In the genomic region with DNA sequence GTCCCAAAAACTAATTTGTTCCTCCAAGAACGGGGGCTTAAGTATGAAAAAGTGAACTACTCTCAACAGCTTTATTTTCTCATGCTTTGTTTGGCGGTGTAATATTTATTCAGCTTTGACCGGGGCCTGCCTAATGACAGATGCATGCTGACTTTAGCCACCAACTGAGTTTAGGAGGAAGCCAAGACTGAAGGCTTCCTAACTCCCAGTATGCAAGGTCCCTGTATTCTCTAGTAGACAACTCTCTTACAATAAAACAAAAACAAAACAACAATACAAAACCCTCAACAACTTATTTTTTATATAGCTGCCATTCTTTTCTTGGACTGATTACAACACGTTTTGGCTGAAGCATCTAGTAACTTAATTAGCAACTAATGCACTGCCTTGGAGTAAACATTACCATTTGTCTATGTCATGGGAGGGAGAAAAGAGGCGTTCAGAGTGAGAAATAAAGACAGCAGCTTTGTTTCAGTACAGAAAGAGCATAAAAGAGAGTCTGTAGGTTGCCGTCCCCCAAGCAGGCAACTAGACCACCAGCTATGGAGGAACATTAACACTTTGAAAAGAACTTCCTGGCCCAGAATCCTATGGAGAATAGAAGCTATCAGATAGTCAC, we compare ENCODE assay signal across 8 mouse cellular contexts. TPM values are rescaled to one million over a fixed set of nuclear protein-coding genes. Genes with fewer than 3 reads are reported as not detected.
A peak's percentile ranks its signal among the peaks of the same experiment; 100 is the strongest.
DNase-seq lines count a peak whose midpoint lies in the region; ATAC-seq and TF ChIP-seq lines count a peak whose summit lies in the region.

No protein-coding gene starts in this region.

- no peaks in the 10 kb centered on the region for H3K36me3 ChIP-seq in lung, postnatal 0 days (ENCODE audit: insufficient read depth, low read length)
- no peaks in the 10 kb centered on the region for H3K36me3 ChIP-seq in heart, embryonic 14.5 days (ENCODE audit: control insufficient read depth, insufficient read depth, low read length)
- no peaks in the 10 kb centered on the region for H3K36me3 ChIP-seq in liver, embryonic 11.5 days (ENCODE audit: control insufficient read depth, insufficient read depth, low read length)
- no peaks in the 10 kb centered on the region for H3K36me3 ChIP-seq in stomach, embryonic 15.5 days

- DNase-seq in lung, postnatal 0 days (ENCODE audit: low spot score): peak; percentile 37
- DNase-seq in lung, adult 18-20 months: no peak
- no peak for DNase-seq in liver, embryonic 11.5 days (ENCODE audit: low spot score)
- no peak for DNase-seq in thymus, adult 18-20 months
- DNase-seq in retina, postnatal 1 day: no peak

- H3K4me2 ChIP-seq in lung, postnatal 0 days (replicated peaks; ENCODE audit: low read depth, low read length): peak overlapping the region; percentile 78
- H3K4me2 ChIP-seq in heart, embryonic 14.5 days (ENCODE audit: low read length): peak overlapping the region; percentile 77
- peak overlapping the region; percentile 68 for H3K4me2 ChIP-seq in liver, embryonic 11.5 days
- H3K4me2 ChIP-seq in stomach, embryonic 15.5 days: peak overlapping the region; percentile 58

- ATAC-seq in lung, postnatal 0 days: peak; percentile 9; the same call in 1 of the 2 replicates
- ATAC-seq in heart, embryonic 14.5 days (ENCODE audit: insufficient number of reproducible peaks, insufficient read depth, low FRiP score, low read depth): no peak
- ATAC-seq in liver, embryonic 11.5 days (replicated peaks; ENCODE audit: low FRiP score): no peak
- no peak for ATAC-seq in stomach, embryonic 15.5 days (ENCODE audit: insufficient read depth, low FRiP score, low read depth)
- no peak for ATAC-seq in inflammation-experienced regulatory T-cells, adult 6 months

- no peak for TF ChIP-seq EP300 in lung, postnatal 0 days (IDR thresholded peaks at IDR 0.05)

- H3K9me3 ChIP-seq in lung, postnatal 0 days (ENCODE audit: low read length): no peaks in the 10 kb centered on the region
- no peaks in the 10 kb centered on the region for H3K9me3 ChIP-seq in heart, embryonic 14.5 days (ENCODE audit: control insufficient read depth, low read length)
- no peaks in the 10 kb centered on the region for H3K9me3 ChIP-seq in liver, embryonic 11.5 days (ENCODE audit: control insufficient read depth, low read length)
- H3K9me3 ChIP-seq in stomach, embryonic 15.5 days: no peaks in the 10 kb centered on the region

- 25% methylated on average over 6 of the region's 6 CpGs for WGBS in lung, postnatal 0 days
- WGBS in heart, embryonic 14.5 days: 32% methylated on average over 6 of the region's 6 CpGs
- 33% methylated on average over 6 of the region's 6 CpGs for WGBS in liver, embryonic 11.5 days
- WGBS in stomach, embryonic 15.5 days: 18% methylated on average over 6 of the region's 6 CpGs

- H3K9ac ChIP-seq in lung, postnatal 0 days (replicated peaks; ENCODE audit: low read depth): peak overlapping the region; percentile 64; the same call in 1 of the 2 replicates
- peak overlapping the region; percentile 72 for H3K9ac ChIP-seq in heart, embryonic 14.5 days (ENCODE audit: low read length)
- peak overlapping the region; percentile 80 for H3K9ac ChIP-seq in liver, embryonic 11.5 days (ENCODE audit: low read depth, low read length)
- no peak overlapping the region for H3K9ac ChIP-seq in stomach, embryonic 15.5 days

- peak overlapping the region; percentile 71 for H3K4me3 ChIP-seq in lung, postnatal 0 days (ENCODE audit: low read depth, low read length)
- peak overlapping the region; percentile 58 to 82 for H3K4me3 ChIP-seq in heart, embryonic 14.5 days (ENCODE audit: control insufficient read depth in 1 of 2, insufficient read depth in 1 of 2, low read depth in 1 of 2, low read length in 2 of 2)
- peak overlapping the region; percentile 71 for H3K4me3 ChIP-seq in liver, embryonic 11.5 days (ENCODE audit: low read depth, low read length)
- H3K4me3 ChIP-seq in stomach, embryonic 15.5 days (replicated peaks): peak overlapping the region; percentile 52

- H3K27me3 ChIP-seq in lung, postnatal 0 days (replicated peaks; ENCODE audit: insufficient read depth, low read length): no peaks in the 10 kb centered on the region
- no peaks in the 10 kb centered on the region for H3K27me3 ChIP-seq in heart, embryonic 14.5 days (ENCODE audit: control insufficient read depth, insufficient read depth, low read length)
- H3K27me3 ChIP-seq in liver, embryonic 11.5 days (replicated peaks; ENCODE audit: control insufficient read depth, insufficient read depth, low read length): no peaks in the 10 kb centered on the region
- no peaks in the 10 kb centered on the region for H3K27me3 ChIP-seq in stomach, embryonic 15.5 days (replicated peaks)

- H3K4me1 ChIP-seq in lung, postnatal 0 days (ENCODE audit: insufficient read depth, low read depth, low read length): peaks cover 9% of the 10 kb centered on the region; the same call in 1 of the 2 replicates
- H3K4me1 ChIP-seq in heart, embryonic 14.5 days (ENCODE audit: control insufficient read depth in 2 of 2, insufficient read depth in 2 of 2, low read length in 2 of 2): peaks cover 0 to 9% of the 10 kb centered on the region in 2 experiments; a peak in 2 of 4 replicates
- H3K4me1 ChIP-seq in liver, embryonic 11.5 days (replicated peaks; ENCODE audit: control insufficient read depth, insufficient read depth, low read length): no peaks in the 10 kb centered on the region; the same call in 1 of the 2 replicates
- H3K4me1 ChIP-seq in stomach, embryonic 15.5 days: peaks cover 7% of the 10 kb centered on the region; the same call in 1 of the 2 replicates

- TF ChIP-seq CTCF in lung, postnatal 0 days (IDR thresholded peaks at IDR 0.05): no peak

- peak overlapping the region; percentile 94 for H3K27ac ChIP-seq in lung, postnatal 0 days (ENCODE audit: low read length)
- no peak overlapping the region for H3K27ac ChIP-seq in heart, embryonic 14.5 days (replicated peaks in 1 of 2; ENCODE audit: control insufficient read depth in 1 of 2, insufficient read depth in 1 of 2, low read depth in 2 of 2, low read length in 2 of 2)
- no peak overlapping the region for H3K27ac ChIP-seq in liver, embryonic 11.5 days (ENCODE audit: low read depth, low read length)
- peak overlapping the region; percentile 54; the same call in 1 of the 2 replicates for H3K27ac ChIP-seq in stomach, embryonic 15.5 days

RNA-seq across cellular contexts. Expression of gene Ifih1, which starts 0.7 kb away (rescaled TPM):
- 7.5 and 8.7 TPM in 2 replicates for polyA plus RNA-seq in lung, postnatal 0 days (2015; fragmentation: Nextera tagmentation; extraction: Ambion mirVana)
- 1.3 and 1.9 TPM in 2 replicates for polyA plus RNA-seq in heart, embryonic 14.5 days (2014; fragmentation: Nextera tagmentation; extraction: Ambion mirVana)
- polyA plus RNA-seq in liver, embryonic 11.5 days (2014; fragmentation: Nextera tagmentation; extraction: Ambion mirVana): 2.9 and 3.9 TPM in 2 replicates
- polyA plus RNA-seq in stomach, embryonic 15.5 days (2015; fragmentation: Nextera tagmentation; extraction: Ambion mirVana): 4.4 TPM in 2 replicates
- 10 to 100 TPM; 29.8 to 42.5 (median 29.8) TPM for polyA plus RNA-seq in inflammation-experienced regulatory T-cells, adult 6 months (2017; shearing (Covaris generic))

RNA-seq across cellular contexts. Expression of gene Gca, which starts 17.3 kb away (rescaled TPM):
- 4.9 and 5.9 TPM in 2 replicates for polyA plus RNA-seq in lung, postnatal 0 days (2015; fragmentation: Nextera tagmentation; extraction: Ambion mirVana)
- 19.1 and 20.1 TPM in 2 replicates for polyA plus RNA-seq in heart, embryonic 14.5 days (2014; fragmentation: Nextera tagmentation; extraction: Ambion mirVana)
- polyA plus RNA-seq in liver, embryonic 11.5 days (2014; fragmentation: Nextera tagmentation; extraction: Ambion mirVana): 2.6 and 3.1 TPM in 2 replicates
- 7.3 and 9.3 TPM in 2 replicates for polyA plus RNA-seq in stomach, embryonic 15.5 days (2015; fragmentation: Nextera tagmentation; extraction: Ambion mirVana)
- 1 to 10 TPM; 1.2 to 2.8 (median 1.6) TPM for polyA plus RNA-seq in inflammation-experienced regulatory T-cells, adult 6 months (2017; shearing (Covaris generic))

Comparison
In these comparisons a context has a peak if more than half of its experiments do, and no peak if none do; other contexts are left out.
1. H3K27ac ChIP-seq: peak in lung, postnatal 0 days (single experiment) and stomach, embryonic 15.5 days (single experiment); none in heart, embryonic 14.5 days (0 of 2) and liver, embryonic 11.5 days (single experiment).
2. Peak in every context shown above with its lines, with median percentiles within 50 percentile points of each other: H3K4me2 ChIP-seq and H3K4me3 ChIP-seq.